Mouse (Mus musculus): ENCODE measurements at regions not wholly inside any gene's neighbourhood (a gene's known extent, or its start where the extent isn't known, plus 50 kb on each side); places are given as distances from the start of the nearest gene placed in this dataset.

DNA sequence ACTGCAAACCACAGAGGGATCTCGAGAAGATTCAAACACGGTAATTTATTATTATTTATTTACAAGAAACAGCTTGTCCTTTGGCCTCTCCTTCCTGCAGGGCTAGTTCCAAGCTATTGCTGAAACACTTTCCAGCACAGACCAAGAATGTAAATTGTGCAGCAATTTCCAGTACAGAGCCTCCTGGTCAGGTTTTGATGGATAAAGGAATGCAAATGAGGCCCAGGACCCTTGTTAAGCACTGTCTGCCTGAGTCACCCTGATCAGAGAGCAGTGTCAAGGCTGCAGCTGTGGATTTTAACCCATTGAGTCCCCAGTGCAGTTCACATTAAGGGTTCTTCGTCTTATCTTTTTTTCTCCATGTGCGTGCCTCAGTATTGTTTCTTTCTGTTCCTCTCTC lies 142.3 kb upstream of the Zkscan2 start:
- no peak for TF ChIP-seq EP300 (IDR thresholded peaks at IDR 0.05; ENCODE audit: insufficient read depth, low read depth, low read length)
- no peak for TF ChIP-seq POLR2A (IDR thresholded peaks at IDR 0.05; ENCODE audit: insufficient read depth, low read depth, low read length)
- TF ChIP-seq CTCF (IDR thresholded peaks at IDR 0.05) = no peak
- intact Hi-C loops (cut with DNase I) = no loop called here
- no peak overlapping the region for H3K27ac ChIP-seq
- WGBS = 38% methylated on average over 4 of the region's 4 CpGs
- no peaks in the 10 kb centered on the region for H3K79me2 ChIP-seq (replicated peaks; ENCODE audit: control insufficient read depth, insufficient read depth, low read length)
- no peaks in the 10 kb centered on the region for H3K27me3 ChIP-seq (ENCODE audit: control insufficient read depth, insufficient read depth, low read length)
- no peaks in the 10 kb centered on the region for H3K4me1 ChIP-seq (ENCODE audit: control insufficient read depth, insufficient read depth, low read length)
- no peak overlapping the region for H3K9ac ChIP-seq (ENCODE audit: low read depth, low read length)
- H3K36me3 ChIP-seq (ENCODE audit: control insufficient read depth, insufficient read depth, low read length) = no peaks in the 10 kb centered on the region
- no peak overlapping the region for H3K4me3 ChIP-seq
- DNase-seq = no peak

GRCm38 (mm10) chr7:123643426-123643825 lies 143.2 kb upstream of the Zkscan2 start:
- intact Hi-C loops (cut with DNase I) = no loop called here
- Histone ChIP-seq H3K9ac (ENCODE audit: low read depth, low read length) (no peak overlapping the region), H3K4me1 (ENCODE audit: control insufficient read depth, insufficient read depth, low read length) (no peaks in the 10 kb centered on the region), H3K4me3 (no peak overlapping the region), H3K27ac (no peak overlapping the region), H3K27me3 (ENCODE audit: control insufficient read depth, insufficient read depth, low read length) (no peaks in the 10 kb centered on the region), H3K79me2 (replicated peaks; ENCODE audit: control insufficient read depth, insufficient read depth, low read length) (no peaks in the 10 kb centered on the region), H3K36me3 (ENCODE audit: control insufficient read depth, insufficient read depth, low read length) (no peaks in the 10 kb centered on the region)
- TF ChIP-seq POLR2A (IDR thresholded peaks at IDR 0.05; ENCODE audit: insufficient read depth, low read depth, low read length) = no peak
- no peak for TF ChIP-seq CTCF (IDR thresholded peaks at IDR 0.05)
- no peak for TF ChIP-seq EP300 (IDR thresholded peaks at IDR 0.05; ENCODE audit: insufficient read depth, low read depth, low read length)
- no peak for DNase-seq
- WGBS = 18% methylated on average over 2 of the region's 2 CpGs

- intact Hi-C loops (cut with DNase I) = no loop called here
- H3K79me2 ChIP-seq (replicated peaks; ENCODE audit: control insufficient read depth, insufficient read depth, low read length) = no peaks in the 10 kb centered on the region
- 87% methylated on average over 3 of the region's 3 CpGs for WGBS
- DNase-seq = no peak
- no peak overlapping the region for H3K27ac ChIP-seq
- no peak overlapping the region for H3K4me3 ChIP-seq
- no peak overlapping the region for H3K9ac ChIP-seq (ENCODE audit: low read depth, low read length)
- no peaks in the 10 kb centered on the region for H3K36me3 ChIP-seq (ENCODE audit: control insufficient read depth, insufficient read depth, low read length)
- no peak for TF ChIP-seq POLR2A (IDR thresholded peaks at IDR 0.05; ENCODE audit: insufficient read depth, low read depth, low read length)
- TF ChIP-seq EP300 (IDR thresholded peaks at IDR 0.05; ENCODE audit: insufficient read depth, low read depth, low read length) = no peak
- H3K27me3 ChIP-seq (ENCODE audit: control insufficient read depth, insufficient read depth, low read length) = no peaks in the 10 kb centered on the region
- no peaks in the 10 kb centered on the region for H3K4me1 ChIP-seq (ENCODE audit: control insufficient read depth, insufficient read depth, low read length)
Measured at GRCm38 (mm10) chr7:123645521-123645920, 145.3 kb upstream of the Zkscan2 start.

- no peaks in the 10 kb centered on the region for H3K79me2 ChIP-seq (replicated peaks; ENCODE audit: control insufficient read depth, insufficient read depth, low read length)
- no peak for DNase-seq
- intact Hi-C loops (cut with DNase I) = no loop called here
- WGBS = 40% methylated on average over 5 of the region's 5 CpGs
- no peaks in the 10 kb centered on the region for H3K4me1 ChIP-seq (ENCODE audit: control insufficient read depth, insufficient read depth, low read length)
- H3K27ac ChIP-seq = no peak overlapping the region
- H3K36me3 ChIP-seq (ENCODE audit: control insufficient read depth, insufficient read depth, low read length) = no peaks in the 10 kb centered on the region
- no peak overlapping the region for H3K4me3 ChIP-seq
- H3K27me3 ChIP-seq (ENCODE audit: control insufficient read depth, insufficient read depth, low read length) = no peaks in the 10 kb centered on the region
- H3K9ac ChIP-seq (ENCODE audit: low read depth, low read length) = no peak overlapping the region
- TF ChIP-seq POLR2A (IDR thresholded peaks at IDR 0.05; ENCODE audit: insufficient read depth, low read depth, low read length) (no peak), CTCF (IDR thresholded peaks at IDR 0.05) (no peak), EP300 (IDR thresholded peaks at IDR 0.05; ENCODE audit: insufficient read depth, low read depth, low read length) (no peak)
Measured at GRCm38 (mm10) chr7:123665459-123665858, 165.2 kb upstream of the Zkscan2 start.

DNA sequence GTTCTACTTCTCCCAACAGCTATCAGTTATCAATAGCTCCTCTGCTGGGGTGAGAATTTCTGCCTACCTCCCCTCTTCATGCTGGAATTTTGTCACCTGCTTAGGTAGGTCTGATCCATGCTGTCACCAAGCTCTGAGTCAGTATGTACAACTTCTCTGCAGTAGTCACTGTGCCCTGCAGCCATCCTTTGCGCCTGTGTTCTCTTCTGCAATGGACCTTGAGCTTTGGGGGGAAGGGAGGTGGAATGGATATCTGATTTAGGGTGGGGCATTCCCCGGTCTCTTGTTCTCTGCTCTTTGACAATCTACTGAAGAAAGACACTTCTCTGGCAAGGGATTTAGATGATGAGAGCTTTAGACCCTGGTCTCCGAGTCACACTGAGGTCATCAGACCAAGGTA lies 184.5 kb upstream of the Zkscan2 start:
- intact Hi-C loops (cut with DNase I) = no loop called here
- Histone ChIP-seq H3K36me3 (ENCODE audit: control insufficient read depth, insufficient read depth, low read length) (no peaks in the 10 kb centered on the region), H3K9ac (ENCODE audit: low read depth, low read length) (no peak overlapping the region), H3K27me3 (ENCODE audit: control insufficient read depth, insufficient read depth, low read length) (no peaks in the 10 kb centered on the region), H3K4me1 (ENCODE audit: control insufficient read depth, insufficient read depth, low read length) (no peaks in the 10 kb centered on the region), H3K79me2 (replicated peaks; ENCODE audit: control insufficient read depth, insufficient read depth, low read length) (no peaks in the 10 kb centered on the region), H3K4me3 (no peak overlapping the region), H3K27ac (no peak overlapping the region)
- TF ChIP-seq EP300 (IDR thresholded peaks at IDR 0.05; ENCODE audit: insufficient read depth, low read depth, low read length) = no peak
- TF ChIP-seq POLR2A (IDR thresholded peaks at IDR 0.05; ENCODE audit: insufficient read depth, low read depth, low read length) = no peak
- no peak for TF ChIP-seq CTCF (IDR thresholded peaks at IDR 0.05)
- no peak for DNase-seq
- 69% methylated on average over 3 of the region's 3 CpGs for WGBS

- Histone ChIP-seq H3K4me1 (ENCODE audit: control insufficient read depth, insufficient read depth, low read length) (no peaks in the 10 kb centered on the region), H3K27me3 (ENCODE audit: control insufficient read depth, insufficient read depth, low read length) (no peaks in the 10 kb centered on the region), H3K79me2 (replicated peaks; ENCODE audit: control insufficient read depth, insufficient read depth, low read length) (no peaks in the 10 kb centered on the region), H3K36me3 (ENCODE audit: control insufficient read depth, insufficient read depth, low read length) (no peaks in the 10 kb centered on the region), H3K9ac (ENCODE audit: low read depth, low read length) (no peak overlapping the region), H3K4me3 (no peak overlapping the region), H3K27ac (no peak overlapping the region)
- no peak for DNase-seq
- TF ChIP-seq EP300 (IDR thresholded peaks at IDR 0.05; ENCODE audit: insufficient read depth, low read depth, low read length) = no peak
- TF ChIP-seq POLR2A (IDR thresholded peaks at IDR 0.05; ENCODE audit: insufficient read depth, low read depth, low read length) = no peak
- TF ChIP-seq CTCF (IDR thresholded peaks at IDR 0.05) = no peak
- intact Hi-C loops (cut with DNase I) = no loop called here
- 69% methylated on average over 3 of the region's 3 CpGs for WGBS
Measured at GRCm38 (mm10) chr7:123686547-123686946, 186.3 kb upstream of the Zkscan2 start.

Measured in heart, adult 2 months (tissue).